Mouse (Mus musculus) hindbrain, postnatal 0 days (tissue): ENCODE measurements around the gene Nrxn1. TPM values are rescaled to one million over a fixed set of nuclear protein-coding genes. Genes with fewer than 3 reads are reported as not detected.

Source experiments
- ATAC-seq: fragments of 200-750 bp; cut with Nextera tagmentation; 2 replicates; pipeline ENCODE4 v1.8.0; 2017; ENCODE audit warnings: mild to moderate bottlenecking, moderate TSS enrichment, moderate library complexity
- DNase-seq: peaks from one replicate; pipeline ENCODE4 v3.0.0-alpha.2; 2015; ENCODE audit warnings: low spot score
- H3K27ac ChIP-seq: fragments of 300-500 bp; sonication (generic); 2 replicates; pipeline ENCODE4 v1.5.1; 2014; ENCODE audit warnings: mild to moderate bottlenecking
- H3K27me3 ChIP-seq: fragments of 300-500 bp; sonication (generic); 2 replicates; pipeline ENCODE4 v1.6.1; 2014; ENCODE audit warnings: low read length, mixed read lengths; ENCODE audit not compliant: insufficient read depth
- H3K36me3 ChIP-seq: fragments of 300-500 bp; sonication (generic); 2 replicates; pipeline ENCODE4 v1.6.1; 2014; ENCODE audit warnings: low read length, mixed read lengths; ENCODE audit not compliant: insufficient read depth
- H3K4me1 ChIP-seq: fragments of 300-500 bp; sonication (generic); 2 replicates; pipeline ENCODE4 v1.6.1; 2014; ENCODE audit warnings: antibody characterized with exemption, low read length, mixed read lengths; ENCODE audit not compliant: insufficient read depth
- H3K4me2 ChIP-seq: fragments of 300-500 bp; sonication (generic); 2 replicates; pipeline ENCODE4 v1.6.1; 2014; ENCODE audit warnings: low read depth, mild to moderate bottlenecking, low read length, moderate library complexity, mixed read lengths
- H3K4me3 ChIP-seq: fragments of 300-500 bp; sonication (generic); 2 replicates; pipeline ENCODE4 v1.5.1; 2014; ENCODE audit warnings: low read length
- H3K9ac ChIP-seq: fragments of 300-500 bp; sonication (generic); replicated peaks from 2 replicates; pipeline ENCODE4 v1.6.1; 2014; ENCODE audit warnings: mild to moderate bottlenecking, low read length, moderate library complexity, mixed read lengths
- H3K9me3 ChIP-seq: fragments of 300-500 bp; sonication (generic); 2 replicates; pipeline ENCODE4 v1.6.1; 2016; ENCODE audit warnings: low read length, mixed read lengths
- CTCF ChIP-seq: IDR thresholded peaks from 2 replicates; pipeline ENCODE4 v1.5.1; 2016; ENCODE audit warnings: antibody characterized with exemption, control low read depth, low read depth
- WGBS: fragments of 180-500 bp; shearing (Covaris S2); extraction: QIAGEN DNeasy Blood & Tissue Kit; methylation state at CpG from one replicate; pipeline ENCODE4 v1.1.7; 2014; 5-methylcytosine and 5-hydroxymethylcytosine counted together
- polyA plus RNA-seq: library from polyadenylated mRNA; unstranded; fragments of >200 nt; fragmentation: Nextera tagmentation; extraction: Ambion mirVana; gene quantifications from 2 replicates; pipeline ENCODE4 v1.2.1, GENCODE M21; 2015
- total RNA-seq: library from RNA; depleted of rRNA; stranded (reverse); fragments of >200 nt; gene quantifications from 2 replicates; pipeline ENCODE4 v1.2.3, GENCODE M21; 2014

Nrxn1 gene
- total and polyA plus RNA-seq, 2 experiments from 2014 or later = 217 to 487 TPM

- H3K4me2 ChIP-seq = no peak overlapping the region
- no peak overlapping the region for H3K27ac ChIP-seq
- DNase-seq (no peak), ATAC-seq (no peak)
- no peak overlapping the region for H3K9ac ChIP-seq
- TF ChIP-seq CTCF = no peak
- H3K27me3 ChIP-seq = no peaks in the 10 kb centered on the region
- 100% methylated on average over 1 of the region's 1 CpGs for WGBS
- no peak overlapping the region for H3K4me3 ChIP-seq
- H3K4me1 ChIP-seq = no peaks in the 10 kb centered on the region
- H3K36me3 ChIP-seq = no peaks in the 10 kb centered on the region
- H3K9me3 ChIP-seq = no peaks in the 10 kb centered on the region
Observed at GRCm38 (mm10) chr17:90392751-90393150, 700.1 kb downstream of the Nrxn1 start.

- Histone ChIP-seq H3K36me3 (no peaks in the 10 kb centered on the region), H3K9ac (no peak overlapping the region), H3K4me2 (no peak overlapping the region), H3K4me1 (no peaks in the 10 kb centered on the region), H3K9me3 (no peaks in the 10 kb centered on the region), H3K4me3 (no peak overlapping the region), H3K27ac (no peak overlapping the region), H3K27me3 (no peaks in the 10 kb centered on the region)
- ATAC-seq = no peak
- 30% methylated on average over 7 of the region's 7 CpGs for whole genome bisulfite sequencing
- DNase-seq = no peak
- TF ChIP-seq CTCF = no peak
Observed at GRCm38 (mm10) chr17:90390316-90391212, 702.3 kb downstream of the Nrxn1 start.

GRCm38 (mm10) chr17:90384856-90385255, 708.0 kb downstream of the Nrxn1 start:
- no peak overlapping the region for H3K27ac ChIP-seq
- no peaks in the 10 kb centered on the region for H3K36me3 ChIP-seq
- TF ChIP-seq CTCF = no peak
- ATAC-seq = no peak
- no peak overlapping the region for H3K4me3 ChIP-seq
- H3K9me3 ChIP-seq = no peaks in the 10 kb centered on the region
- no peaks in the 10 kb centered on the region for H3K4me1 ChIP-seq
- DNase-seq = no peak
- no peak overlapping the region for H3K9ac ChIP-seq
- WGBS = 62% methylated on average over 2 of the region's 2 CpGs
- no peaks in the 10 kb centered on the region for H3K27me3 ChIP-seq
- no peak overlapping the region for H3K4me2 ChIP-seq

- H3K4me2 ChIP-seq = no peak overlapping the region
- DNase-seq = no peak
- no peaks in the 10 kb centered on the region for H3K27me3 ChIP-seq
- WGBS = 60% methylated on average over 5 of the region's 5 CpGs
- no peak for ATAC-seq
- no peak for TF ChIP-seq CTCF
- no peaks in the 10 kb centered on the region for H3K4me1 ChIP-seq
- H3K9me3 ChIP-seq = no peaks in the 10 kb centered on the region
- H3K4me3 ChIP-seq = no peak overlapping the region
- H3K9ac ChIP-seq = no peak overlapping the region
- H3K27ac ChIP-seq = no peak overlapping the region
- no peaks in the 10 kb centered on the region for H3K36me3 ChIP-seq
Observed at GRCm38 (mm10) chr17:90382496-90383443, 710.1 kb downstream of the Nrxn1 start.

GRCm38 (mm10) chr17:90376533-90376932, 716.3 kb downstream of the Nrxn1 start:
- H3K27ac ChIP-seq = no peak overlapping the region
- no peaks in the 10 kb centered on the region for H3K9me3 ChIP-seq
- H3K4me2 ChIP-seq = no peak overlapping the region
- ATAC-seq = no peak
- no peak for DNase-seq
- no peak overlapping the region for H3K9ac ChIP-seq
- H3K36me3 ChIP-seq = no peaks in the 10 kb centered on the region
- TF ChIP-seq CTCF = no peak
- H3K27me3 ChIP-seq = no peaks in the 10 kb centered on the region
- no peak overlapping the region for H3K4me3 ChIP-seq
- no peaks in the 10 kb centered on the region for H3K4me1 ChIP-seq
- 62% methylated on average over 2 of the region's 2 CpGs for WGBS

GRCm38 (mm10) chr17:90362169-90362568, 730.7 kb downstream of the Nrxn1 start:
- Histone ChIP-seq H3K27me3 (no peaks in the 10 kb centered on the region), H3K4me3 (no peak overlapping the region), H3K9ac (no peak overlapping the region), H3K27ac (no peak overlapping the region), H3K4me1 (no peaks in the 10 kb centered on the region), H3K4me2 (no peak overlapping the region), H3K9me3 (no peaks in the 10 kb centered on the region), H3K36me3 (peaks cover 4% of the 10 kb centered on the region; the same call in 1 of the 2 replicates)
- no peak for TF ChIP-seq CTCF
- 85% methylated on average over 4 of the region's 4 CpGs for WGBS
- no peak for DNase-seq
- no peak for ATAC-seq
